Mouse (Mus musculus) megakaryocyte, embryonic 14.5 days (primary cell): ENCODE measurements around the gene Hspa4l.

Experiments
- FLI1 ChIP-seq: IDR thresholded peaks from 2 replicates; pipeline ENCODE4 v1.6.1; 2012; ENCODE audit warnings: low read length, inconsistent platforms, mixed read lengths
- GATA1 ChIP-seq: IDR thresholded peaks from 3 replicates; pipeline ENCODE4 v1.6.1; 2012; ENCODE audit warnings: mixed read lengths, low read length, inconsistent platforms, borderline replicate concordance

DNA sequence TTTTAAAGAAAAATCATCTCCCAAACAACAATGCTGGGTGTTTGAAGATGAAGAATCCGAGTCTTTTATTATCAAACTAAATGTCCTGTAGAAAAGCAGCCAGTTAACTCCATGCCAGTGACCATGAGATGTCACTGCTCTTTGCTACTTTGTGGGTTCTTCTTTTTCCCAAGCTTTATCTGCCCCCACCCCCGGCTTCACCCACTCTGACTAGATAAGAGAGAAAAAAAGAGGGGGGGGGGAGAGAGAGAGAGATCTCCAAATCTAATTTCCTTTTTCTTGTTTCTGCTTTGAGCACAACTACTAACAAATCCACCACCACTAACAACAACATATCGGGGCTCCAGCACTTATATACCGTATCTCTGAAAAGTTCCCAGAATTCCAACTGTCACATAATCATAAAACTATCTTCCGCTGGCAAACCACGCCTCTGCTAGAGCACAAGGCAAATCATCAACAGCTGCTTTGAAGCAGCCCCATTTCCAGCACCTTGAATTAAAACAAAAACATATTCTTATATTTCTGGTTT, 5.8 kb upstream of the Hspa4l start:
- TF ChIP-seq GATA1: no peak
- TF ChIP-seq FLI1: no peak
